Mouse (Mus musculus) lung, embryonic 15.5 days (tissue): ENCODE results near the gene Arv1. TPM values are rescaled to one million over a fixed set of nuclear protein-coding genes. Genes with fewer than 3 reads are reported as not detected.
A peak's percentile ranks its signal among the peaks of the same experiment; 100 is the strongest.

Experiments used
- ATAC-seq: fragments of 200-750 bp; cut with Nextera tagmentation; 2 replicates; pipeline ENCODE4 v1.8.0; 2017; ENCODE audit warnings: moderate number of reproducible peaks, borderline replicate concordance; ENCODE audit not compliant: low FRiP score, low TSS enrichment; ENCODE audit errors: extremely low read depth
- H3K27ac ChIP-seq: fragments of 300-500 bp; sonication (generic); 2 replicates; pipeline ENCODE4 v1.5.1; 2015; ENCODE audit warnings: moderate library complexity, mild to moderate bottlenecking, inconsistent platforms
- H3K27me3 ChIP-seq: fragments of 300-500 bp; sonication (generic); 2 replicates; pipeline ENCODE4 v1.6.1; 2015; ENCODE audit warnings: inconsistent platforms
- H3K36me3 ChIP-seq: fragments of 300-500 bp; sonication (generic); 2 replicates; pipeline ENCODE4 v1.6.1; 2015; ENCODE audit warnings: inconsistent platforms
- H3K4me1 ChIP-seq: fragments of 300-500 bp; sonication (generic); 2 replicates; pipeline ENCODE4 v1.6.1; 2015; ENCODE audit warnings: inconsistent platforms
- H3K4me2 ChIP-seq: fragments of 300-500 bp; sonication (generic); 2 replicates; pipeline ENCODE4 v1.6.1; 2015; ENCODE audit warnings: inconsistent platforms, mild to moderate bottlenecking, moderate library complexity
- H3K4me3 ChIP-seq: fragments of 300-500 bp; sonication (generic); 2 replicates; pipeline ENCODE4 v1.5.1; 2015; ENCODE audit warnings: mild to moderate bottlenecking, inconsistent platforms
- H3K9ac ChIP-seq: fragments of 300-500 bp; sonication (generic); 2 replicates; pipeline ENCODE4 v1.6.1; 2015; ENCODE audit warnings: inconsistent platforms
- H3K9me3 ChIP-seq: fragments of 300-500 bp; sonication (generic); 2 replicates; pipeline ENCODE4 v1.6.1; 2016; ENCODE audit warnings: inconsistent platforms
- WGBS: fragments of 180-500 bp; shearing (Covaris S2); methylation state at CpG from one replicate; pipeline ENCODE4 v1.1.7; 2015; 5-methylcytosine and 5-hydroxymethylcytosine counted together
- polyA plus RNA-seq: library from polyadenylated mRNA; unstranded; fragments of >200 nt; fragmentation: Nextera tagmentation; extraction: Ambion mirVana; gene quantifications from 2 replicates; pipeline ENCODE4 v1.2.1, GENCODE M21; 2015

Gene Arv1
- polyA plus RNA-seq = 21.8 and 23.8 TPM in 2 replicates

GRCm38 (mm10) chr8:124721862-124722515, at the start of gene Arv1, which contains the start of gene Ttc13:
Arv1 (plus strand) TSS chr8:124722139.
Ttc13 (minus strand) TSS chr8:124721983.
- Histone ChIP-seq H3K4me3 (peak within 1 kb of the TSS; percentile 97), H3K27me3 (no peaks in the 10 kb centered on the region), H3K4me1 (peaks cover 23% of the 10 kb centered on the region), H3K36me3 (peaks cover 9% of the 10 kb centered on the region; the same call in 1 of the 2 replicates), H3K4me2 (peak within 1 kb of the TSS; percentile 74), H3K9ac (peak within 1 kb of the TSS; percentile 78), H3K27ac (peak within 1 kb of the TSS; percentile 46; the same call in 1 of the 2 replicates), H3K9me3 (no peaks in the 10 kb centered on the region)
- under 1% methylated on average over 59 of the region's 59 CpGs for WGBS
- ATAC-seq = peak; percentile 100

DNA sequence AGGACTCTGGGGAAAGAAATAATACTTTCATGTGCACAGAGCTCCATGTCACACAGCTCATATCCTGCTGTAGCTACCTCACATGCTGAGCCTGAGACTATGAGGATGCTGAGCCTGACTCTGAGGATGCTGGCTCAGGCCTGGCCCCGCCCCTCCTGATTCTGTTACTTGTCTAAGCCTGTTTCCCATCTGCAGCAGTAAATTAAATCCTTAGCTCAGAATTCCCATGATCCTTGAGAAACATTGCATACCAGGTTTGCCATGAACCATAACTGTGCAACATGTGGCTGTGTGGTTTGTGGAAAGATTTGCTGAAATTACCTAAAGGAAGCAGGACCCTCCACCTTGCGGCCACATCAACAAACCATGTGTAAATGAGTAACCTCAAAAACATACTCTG, 49.6 kb upstream of the Arv1 start:
- Histone ChIP-seq H3K9ac (no peak overlapping the region), H3K36me3 (peaks cover 27% of the 10 kb centered on the region), H3K9me3 (no peaks in the 10 kb centered on the region), H3K4me3 (no peak overlapping the region), H3K27me3 (no peaks in the 10 kb centered on the region), H3K4me2 (no peak overlapping the region), H3K27ac (no peak overlapping the region), H3K4me1 (peaks cover 2% of the 10 kb centered on the region)
- ATAC-seq = no peak
- 94% methylated on average over 2 of the region's 2 CpGs for WGBS

DNA sequence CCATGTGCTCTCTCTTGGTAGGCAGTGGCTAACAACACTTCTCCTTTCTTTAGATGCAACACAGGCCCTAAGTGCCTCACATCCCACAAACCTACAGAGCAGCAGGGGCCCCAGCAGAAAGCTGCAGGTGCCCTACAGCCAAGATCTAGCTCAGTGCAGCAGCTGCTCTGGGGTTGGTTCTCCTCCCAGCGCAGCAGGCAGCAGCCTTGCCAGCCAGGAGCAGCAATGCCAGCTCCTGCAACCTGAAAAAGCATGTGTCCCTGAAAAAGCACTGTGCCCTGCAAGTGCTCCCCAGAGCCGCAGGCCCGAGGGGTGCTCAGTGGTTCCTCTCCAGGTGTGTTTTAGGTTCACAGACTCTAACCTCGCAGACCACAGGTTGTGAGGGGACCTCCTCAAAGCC, 45.3 kb upstream of the Arv1 start:
- no peak overlapping the region for H3K4me3 ChIP-seq
- H3K36me3 ChIP-seq = peaks cover 40% of the 10 kb centered on the region
- H3K4me1 ChIP-seq = peaks cover 10% of the 10 kb centered on the region
- H3K27me3 ChIP-seq = no peaks in the 10 kb centered on the region
- H3K9ac ChIP-seq = no peak overlapping the region
- WGBS = 90% methylated on average over 4 of the region's 4 CpGs
- no peaks in the 10 kb centered on the region for H3K9me3 ChIP-seq
- H3K4me2 ChIP-seq = no peak overlapping the region
- ATAC-seq = no peak
- H3K27ac ChIP-seq = no peak overlapping the region

DNA sequence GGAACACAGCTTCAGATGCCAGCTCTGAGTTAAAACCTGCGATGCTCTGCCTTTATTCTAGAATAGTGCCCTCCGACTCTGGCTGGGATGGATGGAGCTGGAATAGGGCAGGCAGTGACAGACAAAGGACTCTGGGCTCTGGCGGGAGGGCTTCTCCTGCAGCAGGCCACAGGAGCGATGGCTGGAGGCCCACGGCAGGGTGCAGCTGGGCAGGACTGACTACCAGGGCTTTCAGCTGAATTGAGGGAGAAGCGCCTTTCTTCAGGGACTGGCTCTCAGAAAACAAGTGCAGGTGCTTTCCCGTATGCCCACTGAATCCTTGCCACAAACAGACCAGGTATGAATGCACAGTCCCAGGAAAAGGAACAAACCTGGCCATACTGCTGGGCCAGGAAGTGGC, 44.9 kb upstream of the Arv1 start:
- no peak for ATAC-seq
- H3K27ac ChIP-seq = no peak overlapping the region
- no peak overlapping the region for H3K4me3 ChIP-seq
- H3K4me2 ChIP-seq = no peak overlapping the region
- H3K9ac ChIP-seq = peak overlapping the region; percentile 24; the same call in 1 of the 2 replicates
- no peaks in the 10 kb centered on the region for H3K27me3 ChIP-seq
- 85% methylated on average over 7 of the region's 7 CpGs for WGBS
- peaks cover 15% of the 10 kb centered on the region for H3K4me1 ChIP-seq
- peaks cover 45% of the 10 kb centered on the region for H3K36me3 ChIP-seq
- no peaks in the 10 kb centered on the region for H3K9me3 ChIP-seq

DNA sequence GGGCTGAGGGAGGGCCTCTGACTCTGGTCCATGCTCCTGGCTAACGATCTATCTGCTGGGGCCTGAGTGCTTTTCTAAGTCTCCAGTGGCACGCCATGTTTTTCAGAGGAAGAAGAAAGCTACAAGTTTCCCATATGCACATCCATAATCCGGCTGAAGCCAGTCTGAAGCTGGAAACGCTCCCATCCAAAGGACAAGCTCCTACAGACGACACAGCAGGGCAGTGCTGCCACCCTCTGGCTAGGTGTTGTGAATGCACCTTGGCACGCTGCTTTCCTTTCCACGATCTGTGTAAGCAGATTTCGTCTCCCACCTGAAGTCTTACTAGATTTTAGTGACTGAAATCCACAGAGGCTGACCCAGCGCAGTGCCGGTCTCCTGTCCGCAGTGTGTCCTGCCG, 44.5 kb upstream of the Arv1 start:
- peak; percentile 80; the same call in 1 of the 2 replicates for ATAC-seq
- no peak overlapping the region for H3K4me2 ChIP-seq
- H3K36me3 ChIP-seq = peaks cover 43% of the 10 kb centered on the region
- peak overlapping the region; percentile 24; the same call in 1 of the 2 replicates for H3K9ac ChIP-seq
- H3K27ac ChIP-seq = no peak overlapping the region
- no peaks in the 10 kb centered on the region for H3K27me3 ChIP-seq
- no peak overlapping the region for H3K4me3 ChIP-seq
- no peaks in the 10 kb centered on the region for H3K9me3 ChIP-seq
- peaks cover 18% of the 10 kb centered on the region for H3K4me1 ChIP-seq
- WGBS = 43% methylated on average over 12 of the region's 12 CpGs

DNA sequence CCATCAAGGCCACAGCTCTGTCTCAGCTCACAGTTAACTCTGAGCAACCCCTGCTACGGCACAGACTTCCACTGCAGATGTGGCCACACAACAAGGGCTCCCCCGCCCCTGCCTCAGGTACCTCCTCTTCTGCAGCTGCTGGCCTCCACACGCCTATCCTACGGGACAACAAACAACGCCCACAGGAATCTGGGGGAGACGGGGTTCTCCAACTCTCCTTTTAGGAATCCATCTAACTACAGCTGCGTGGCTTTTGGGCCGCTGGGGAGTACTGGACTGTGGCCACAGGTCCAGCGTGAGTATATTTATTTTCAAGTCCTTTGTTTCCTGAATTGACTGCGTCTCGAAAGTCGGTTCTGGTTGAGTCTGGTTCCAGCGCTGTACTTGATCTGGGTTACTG, 43.7 kb upstream of the Arv1 start:
- no peak for ATAC-seq
- peaks cover 41% of the 10 kb centered on the region for H3K36me3 ChIP-seq
- peaks cover 18% of the 10 kb centered on the region for H3K4me1 ChIP-seq
- no peaks in the 10 kb centered on the region for H3K27me3 ChIP-seq
- no peaks in the 10 kb centered on the region for H3K9me3 ChIP-seq
- H3K27ac ChIP-seq = no peak overlapping the region
- 92% methylated on average over 13 of the region's 13 CpGs for WGBS
- no peak overlapping the region for H3K9ac ChIP-seq
- H3K4me3 ChIP-seq = no peak overlapping the region
- no peak overlapping the region for H3K4me2 ChIP-seq

GRCm38 (mm10) chr8:124681077-124681791, 40.7 kb upstream of the Arv1 start:
- ATAC-seq = no peak
- WGBS = 60% methylated on average over 10 of the region's 10 CpGs
- H3K36me3 ChIP-seq = peaks cover 45% of the 10 kb centered on the region

GRCm38 (mm10) chr8:124681792-124682157, 40.2 kb upstream of the Arv1 start:
- H3K27ac ChIP-seq = peak overlapping the region; percentile 10; the same call in 1 of the 2 replicates
- ATAC-seq = peak; percentile 53; the same call in 1 of the 2 replicates
- H3K9ac ChIP-seq = no peak overlapping the region; the same call in 1 of the 2 replicates
- H3K4me1 ChIP-seq = peaks cover 18% of the 10 kb centered on the region
- 58% methylated on average over 10 of the region's 10 CpGs for WGBS
- no peaks in the 10 kb centered on the region for H3K27me3 ChIP-seq
- no peaks in the 10 kb centered on the region for H3K9me3 ChIP-seq
- peaks cover 50% of the 10 kb centered on the region for H3K36me3 ChIP-seq
- no peak overlapping the region for H3K4me3 ChIP-seq
- H3K4me2 ChIP-seq = no peak overlapping the region

More at GRCm38 (mm10) chr8:124681077-124681791, 40.7 kb upstream of the Arv1 start:
- Histone ChIP-seq H3K4me1 (peaks cover 18% of the 10 kb centered on the region), H3K9me3 (no peaks in the 10 kb centered on the region), H3K9ac (no peak overlapping the region), H3K27ac (0 out of 2 replicates have a peak overlapping the region, but pooled peaks have one; percentile 10), H3K27me3 (no peaks in the 10 kb centered on the region), H3K4me2 (no peak overlapping the region), H3K4me3 (no peak overlapping the region)

- no peak overlapping the region for H3K4me3 ChIP-seq
- H3K9me3 ChIP-seq = no peaks in the 10 kb centered on the region
- peaks cover 52% of the 10 kb centered on the region for H3K36me3 ChIP-seq
- no peak overlapping the region for H3K9ac ChIP-seq
- peaks cover 17% of the 10 kb centered on the region for H3K4me1 ChIP-seq
- ATAC-seq = no peak
- peak overlapping the region; percentile 10; the same call in 1 of the 2 replicates for H3K27ac ChIP-seq
- WGBS = 79% methylated on average over 10 of the region's 10 CpGs
- H3K4me2 ChIP-seq = no peak overlapping the region
- no peaks in the 10 kb centered on the region for H3K27me3 ChIP-seq
These were observed 39.7 kb upstream of the Arv1 start for GRCm38 (mm10) chr8:124682218-124682617.

- no peak overlapping the region for H3K4me3 ChIP-seq
- no peak overlapping the region for H3K27ac ChIP-seq
- H3K4me1 ChIP-seq = no peaks in the 10 kb centered on the region
- H3K9ac ChIP-seq = no peak overlapping the region
- H3K4me2 ChIP-seq = no peak overlapping the region
- no peaks in the 10 kb centered on the region for H3K27me3 ChIP-seq
- no peak for ATAC-seq
- peaks cover 31% of the 10 kb centered on the region for H3K36me3 ChIP-seq
- no peaks in the 10 kb centered on the region for H3K9me3 ChIP-seq
- 70% methylated on average over 13 of the region's 13 CpGs for WGBS
These were observed 33.0 kb upstream of the Arv1 start for GRCm38 (mm10) chr8:124688899-124689298.

DNA sequence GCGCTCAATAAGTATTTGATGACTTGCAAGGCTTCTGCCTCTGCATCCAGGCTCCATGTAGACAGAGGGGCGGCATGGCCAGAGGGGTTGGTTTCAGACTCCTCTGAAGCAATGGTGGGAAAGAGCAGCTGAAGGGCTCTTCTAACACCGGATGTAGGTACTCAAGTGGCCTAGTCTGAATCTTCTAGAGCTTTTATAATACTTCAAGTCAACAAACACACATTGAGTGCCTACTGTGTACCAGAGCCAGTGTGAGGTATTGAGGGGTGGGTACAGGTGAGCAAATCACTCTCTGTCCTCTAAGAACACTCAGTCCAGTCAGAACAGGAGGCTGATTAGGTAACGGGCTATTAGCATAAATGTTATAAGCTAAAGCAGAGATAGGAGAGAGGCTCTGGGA, 30.2 kb upstream of the Arv1 start:
- Histone ChIP-seq H3K27ac (peak overlapping the region; percentile 60), H3K4me1 (no peaks in the 10 kb centered on the region), H3K9me3 (no peaks in the 10 kb centered on the region), H3K9ac (no peak overlapping the region), H3K27me3 (no peaks in the 10 kb centered on the region), H3K36me3 (peaks cover 16% of the 10 kb centered on the region), H3K4me3 (no peak overlapping the region), H3K4me2 (no peak overlapping the region)
- ATAC-seq = peak; percentile 69
- WGBS = 70% methylated on average over 4 of the region's 4 CpGs
